Mouse (Mus musculus): Measurements from ENCODE around the gene Tagln.

- TF ChIP-seq SMC3 (IDR thresholded peaks at IDR 0.05; ENCODE audit: low read depth, low read length) (no peak), ELF1 (IDR thresholded peaks at IDR 0.05; ENCODE audit: low read depth, low read length) (no peak), GATA1 (IDR thresholded peaks at IDR 0.05; ENCODE audit: low read depth, low read length) (no peak), CTCF (IDR thresholded peaks at IDR 0.05 in 2 of 3, conservative IDR thresholded peaks at IDR 0.05 in 1 of 3; ENCODE audit: control insufficient read depth in 1 of 3, insufficient read depth in 1 of 3, low read depth in 2 of 3, low read length in 3 of 3, poor library complexity in 1 of 3, severe bottlenecking in 1 of 3) (no peak)
Observed at GRCm38 (mm10) chr9:45935628-45936210, at the start of gene Tagln.
